Mouse (Mus musculus): ENCODE data around the gene Bbip1. TPM values are rescaled to one million over a fixed set of nuclear protein-coding genes. Genes with fewer than 3 reads are reported as not detected.

Gene Bbip1
- polyA plus RNA-seq (2012; rRNA removed): 23.8 and 26.3 TPM in 2 replicates

GRCm38 (mm10) chr19:53943802-53944785, at the start of gene Bbip1, which contains the start of gene Shoc2:
TSS of gene Bbip1 (minus strand) at chr19:53944627.
TSS of gene Shoc2 (plus strand) at chr19:53944306.

GRCm38 (mm10) chr19:53892061-53892460, 52.4 kb downstream of the Bbip1 start, which contains the start of gene Pdcd4:
TSS of gene Pdcd4 (plus strand) at chr19:53892231.

Other genes with a start within 250 kb of the Bbip1 start
- gene Pdcd4, start 52.4 kb downstream of the Bbip1 start, polyA plus RNA-seq (2012; rRNA removed): 10.9 and 11.7 TPM in 2 replicates
- gene Shoc2, start 321 bp downstream of the Bbip1 start, polyA plus RNA-seq (2012; rRNA removed): 9.9 and 11.0 TPM in 2 replicates
- 0.37 and 0.49 TPM in 2 replicates for gene Adra2a, start 99.5 kb upstream of the Bbip1 start, polyA plus RNA-seq (2012; rRNA removed)